Mouse (Mus musculus) right cerebral cortex, postnatal 10 days (tissue): Measurements from ENCODE around the gene Col5a2.
"Not testable (repeated sequence)": the region's sequence is repeated elsewhere in the genome, so short reads cannot be mapped to it uniquely, and the experiment has no call there.

Experiments
- DNase-seq, 2 experiments: peaks; one replicate each; pipeline ENCODE4 v3.0.0; 2021; ENCODE audit warnings: low spot score in 2 of 2

Gene Col5a2

DNA sequence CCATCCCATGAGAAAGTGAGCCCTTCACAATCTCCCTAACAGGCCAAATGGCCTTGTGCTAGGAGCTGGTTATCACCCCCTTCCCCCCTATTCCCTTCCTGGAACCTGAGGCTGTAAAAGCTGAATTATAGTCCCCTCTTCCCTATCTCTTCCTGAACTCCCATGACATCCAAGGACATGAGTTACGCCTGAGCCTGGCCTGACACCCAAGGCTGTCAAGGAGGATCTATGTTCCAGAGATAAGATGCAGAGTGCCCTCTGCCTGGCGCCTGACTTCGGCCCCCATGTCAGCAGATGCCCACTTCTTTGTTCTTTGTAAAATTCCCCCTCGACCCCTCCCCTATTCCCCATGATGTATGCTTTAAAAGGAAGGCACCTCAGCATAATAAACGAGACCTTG, 73.9 kb downstream of the Col5a2 start:
- not testable (repeated sequence) for DNase-seq

DNA sequence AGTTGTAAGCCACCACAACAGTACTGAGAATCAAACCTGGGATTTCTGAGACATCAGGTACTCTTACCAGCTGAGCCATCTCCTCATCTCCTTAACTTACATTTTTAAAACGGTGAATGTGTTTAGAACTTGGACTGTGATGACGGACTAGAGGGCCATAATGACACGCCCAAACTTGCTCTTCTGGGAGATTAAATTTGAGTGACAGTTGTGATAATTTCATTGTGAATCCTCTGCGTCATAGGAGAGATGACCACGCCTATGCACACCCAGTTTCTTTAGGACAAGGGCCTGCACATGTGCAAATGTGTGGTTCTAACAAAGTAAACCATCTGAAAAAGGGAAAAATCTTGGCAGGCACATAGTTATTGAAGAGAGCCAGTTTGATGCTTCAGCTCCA, 79.2 kb downstream of the Col5a2 start:
- no peak for DNase-seq

DNA sequence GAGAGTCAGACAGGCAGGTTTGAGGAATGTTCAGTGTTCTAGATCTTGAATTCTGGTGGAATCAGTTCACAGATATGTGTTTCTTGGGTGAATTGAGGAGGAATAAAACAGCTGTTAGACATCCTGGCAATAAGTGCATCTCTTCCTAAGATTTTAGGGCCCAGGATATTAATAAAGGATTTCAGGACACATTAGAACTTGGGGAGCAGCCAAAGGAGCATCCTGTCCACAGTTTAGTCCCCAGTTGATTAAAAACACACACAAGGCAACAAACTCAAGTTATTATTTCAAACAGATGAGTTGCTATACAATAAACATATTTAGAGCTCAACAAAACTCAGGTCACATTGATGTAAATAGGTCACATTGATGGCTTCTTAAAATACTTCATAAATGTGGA, 82.5 kb downstream of the Col5a2 start:
- no peak for DNase-seq

DNA sequence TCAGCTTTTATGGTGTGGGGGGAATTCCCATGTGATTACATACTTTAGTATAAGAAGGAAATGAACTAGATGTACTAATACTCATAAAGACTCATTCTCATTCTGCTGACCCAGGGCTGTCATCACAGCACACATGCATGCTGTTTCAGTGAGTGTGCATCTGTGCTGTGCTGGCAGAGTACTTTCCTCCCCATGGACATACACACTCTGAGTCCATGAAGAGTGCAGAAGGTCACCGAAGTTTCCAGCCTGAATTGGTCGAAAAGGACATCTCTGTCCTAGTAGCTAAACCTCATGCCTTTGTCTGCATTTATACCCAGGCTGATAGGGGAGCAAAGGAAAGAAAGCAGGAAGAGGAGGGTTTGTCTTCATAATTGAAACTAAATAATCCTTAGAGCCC, 83.2 kb downstream of the Col5a2 start:
- no peak for DNase-seq

DNA sequence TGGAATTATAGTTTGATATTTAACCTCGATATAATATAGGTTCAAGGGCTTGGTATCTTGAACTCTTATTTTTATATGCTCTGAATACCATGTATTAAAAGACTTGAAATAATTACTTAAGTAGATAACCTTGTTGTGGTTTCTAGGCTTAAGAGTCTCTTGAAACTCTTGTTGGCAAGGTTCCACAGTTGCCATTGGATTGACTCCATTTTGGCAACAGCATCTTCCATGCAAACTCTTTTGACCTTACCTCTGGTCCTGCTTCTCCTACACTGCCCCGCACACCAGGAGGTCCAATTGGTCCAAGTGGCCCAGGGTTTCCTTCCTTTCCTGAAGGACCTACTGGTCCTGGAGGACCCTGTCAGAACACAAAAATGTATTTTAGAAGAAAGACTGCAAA, 121.2 kb downstream of the Col5a2 start:
- no peak for DNase-seq

DNA sequence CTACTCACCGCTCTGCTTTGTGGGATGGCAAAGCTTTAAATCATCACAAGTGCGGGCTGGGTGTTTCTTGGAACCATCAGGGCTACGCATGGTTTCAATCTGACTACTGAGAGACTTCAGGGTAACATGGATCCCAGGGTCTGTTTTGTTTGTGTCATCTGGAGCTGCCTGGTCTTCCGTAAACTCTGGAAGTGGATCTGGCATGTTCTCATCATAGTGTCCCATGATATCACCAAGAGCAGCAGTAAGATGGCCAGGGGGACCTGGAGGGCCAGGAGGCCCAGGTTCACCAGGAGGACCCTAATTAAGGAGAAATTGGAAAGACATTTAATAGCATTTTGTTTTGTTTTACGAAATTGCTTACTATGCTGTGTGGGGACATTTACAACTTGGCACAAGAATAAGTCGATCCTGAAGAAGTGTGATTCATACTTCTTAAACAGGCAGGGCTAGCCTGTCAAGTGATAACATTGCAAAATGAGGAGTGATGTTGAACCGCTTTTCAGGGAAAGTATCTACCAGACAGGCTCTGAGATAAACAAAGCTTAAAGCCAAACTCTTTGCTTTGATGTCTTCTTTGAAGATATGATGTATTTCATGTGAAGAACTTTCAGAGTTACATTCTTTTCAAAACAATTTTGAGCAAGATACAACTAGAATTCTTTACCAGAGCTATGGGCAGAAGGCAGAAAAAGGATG, 122.9 kb downstream of the Col5a2 start:
- no peak for DNase-seq

DNA sequence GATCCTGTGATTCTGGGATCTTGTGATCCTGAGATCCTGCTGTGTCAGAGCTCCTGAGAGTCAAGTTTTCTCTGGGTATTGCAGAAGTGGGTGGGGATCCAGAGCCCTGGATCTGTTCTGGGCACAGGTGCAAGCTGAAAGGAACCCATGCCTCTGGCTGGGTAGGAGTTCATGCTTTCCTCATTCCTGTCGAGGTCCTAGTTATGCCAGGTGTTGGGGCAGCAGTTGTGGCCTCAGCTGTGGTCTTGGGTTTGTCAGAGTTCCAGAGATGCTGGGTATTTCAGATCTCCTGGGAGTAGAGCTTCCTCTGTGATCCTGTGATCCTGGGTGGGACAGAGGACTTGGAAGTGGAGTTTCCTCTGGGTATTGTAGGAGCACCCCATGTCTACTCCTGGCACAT, 137.7 kb downstream of the Col5a2 start:
- no peak for DNase-seq

DNA sequence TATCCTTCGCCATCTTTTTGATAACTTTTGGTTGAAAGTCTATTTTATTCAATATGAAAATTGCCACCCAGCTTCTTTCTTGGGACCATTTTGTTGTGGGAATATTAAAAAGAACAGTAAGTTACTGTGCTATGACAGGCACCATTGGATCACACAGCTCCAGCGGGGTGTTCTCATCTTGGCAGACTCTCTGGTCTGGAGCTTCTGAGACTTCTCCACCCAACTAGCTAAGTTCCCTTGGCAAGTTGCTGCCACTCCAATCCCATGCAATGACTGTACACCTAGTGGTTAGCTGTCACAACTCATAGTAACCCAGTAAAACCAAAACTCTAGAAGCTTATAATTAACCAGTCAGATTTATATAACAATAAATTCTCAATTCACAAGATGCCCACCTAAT, 139.8 kb downstream of the Col5a2 start:
- no peak for DNase-seq

DNA sequence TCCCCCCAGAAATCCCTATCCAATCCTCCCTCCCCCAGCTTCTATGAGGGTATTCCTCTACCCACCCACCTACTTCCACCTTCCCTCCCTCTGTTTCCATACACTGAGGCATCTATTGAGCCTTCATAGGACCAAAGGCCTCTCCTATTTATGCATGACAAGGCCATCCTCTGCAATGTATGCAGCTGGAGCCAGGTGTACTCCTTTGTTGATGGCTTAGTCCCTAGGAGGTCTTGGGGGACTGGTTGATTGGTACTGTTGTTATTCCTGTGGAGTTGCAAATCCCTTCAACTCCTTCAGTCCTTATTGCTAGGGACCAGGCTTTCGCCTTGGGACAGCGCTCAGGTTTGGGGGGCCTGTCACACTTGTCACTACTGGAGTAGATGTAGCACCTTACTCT, 143.4 kb downstream of the Col5a2 start:
- no peak for DNase-seq

DNA sequence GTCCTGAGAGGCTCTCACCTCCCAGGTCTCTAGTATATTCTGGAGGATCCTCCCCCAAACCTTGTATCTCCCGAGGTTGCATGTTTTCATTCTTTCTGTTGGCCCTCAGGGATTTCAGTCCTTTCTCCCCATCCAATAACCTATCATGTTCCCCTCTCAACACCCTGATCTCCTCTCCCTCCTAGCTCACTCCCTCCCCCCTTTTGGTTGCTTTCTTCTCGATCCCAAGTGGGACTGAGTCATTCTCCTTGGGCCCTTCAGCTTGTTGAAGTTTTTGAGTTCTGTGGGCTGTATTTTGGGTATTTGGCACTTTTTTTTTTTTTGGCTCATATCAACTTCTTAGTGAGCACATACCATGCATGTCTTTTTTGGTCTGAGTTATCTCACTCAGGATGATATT, 143.9 kb downstream of the Col5a2 start:
- no peak for DNase-seq

DNA sequence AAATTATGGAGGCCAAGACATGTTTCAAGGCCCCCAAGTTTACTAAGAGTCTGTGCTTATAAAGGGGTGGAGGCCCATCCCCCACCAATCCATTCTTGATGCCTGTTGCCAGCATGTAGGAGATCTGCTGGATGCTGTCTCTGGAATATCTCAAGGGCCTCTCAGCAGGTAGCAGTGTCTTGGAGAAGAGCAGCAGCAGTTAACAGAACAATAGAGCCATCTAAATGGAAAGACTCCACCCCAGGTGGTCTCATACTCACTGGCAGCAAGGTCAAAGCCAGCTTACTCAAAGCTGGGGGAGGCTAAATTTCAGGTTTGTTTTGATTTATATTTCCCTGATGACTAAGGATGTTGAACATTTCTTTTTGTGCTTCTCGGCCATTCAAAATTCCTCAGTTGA, 145.1 kb downstream of the Col5a2 start:
- DNase-seq = no peak

DNA sequence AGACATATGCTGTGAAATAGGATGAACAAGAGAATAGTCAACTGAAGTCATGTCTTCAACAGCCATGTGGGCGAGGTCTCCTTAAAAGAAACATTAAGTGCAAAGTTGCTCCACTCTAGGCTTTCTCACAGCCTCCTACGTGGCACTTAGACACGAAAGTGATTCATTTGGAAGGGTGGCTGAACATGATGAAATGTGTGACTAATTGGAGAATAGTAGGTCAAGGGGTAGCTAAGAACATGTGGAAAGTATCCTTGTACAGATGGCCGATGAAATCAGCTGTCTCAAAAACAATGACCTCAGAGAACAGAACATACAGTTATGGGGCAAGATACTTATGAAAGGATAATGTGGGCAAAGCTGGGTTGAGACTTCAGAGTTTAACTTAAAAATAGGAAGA, 147.1 kb downstream of the Col5a2 start:
- DNase-seq = no peak

DNA sequence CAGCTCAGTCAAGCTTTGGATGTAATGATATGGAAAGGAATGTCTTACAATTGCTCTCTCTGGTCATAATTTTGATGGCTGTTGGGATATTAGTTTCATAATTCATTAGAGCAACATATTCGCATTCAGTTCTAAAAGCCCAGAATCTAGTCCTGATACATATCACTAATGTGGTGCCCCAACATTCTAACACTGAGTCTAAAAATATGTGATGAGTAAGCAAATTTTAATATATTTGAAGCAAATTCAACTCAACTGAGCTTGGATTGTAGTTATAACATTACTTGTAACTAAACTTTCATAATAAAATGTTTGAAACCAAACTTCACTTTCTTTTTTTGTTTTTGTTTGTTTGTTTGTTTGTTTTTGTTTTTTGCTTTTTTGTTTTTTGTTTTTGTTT, 173.9 kb downstream of the Col5a2 start:
- DNase-seq = no peak
